Mouse (Mus musculus) 416B (cell line): ENCODE measurements around the gene Six2.

Experiments
- DNase-seq: peaks from one replicate; pipeline ENCODE4 v3.0.0; 2011; ENCODE audit warnings: low read depth

Six2 gene

GRCm38 (mm10) chr17:85688236-85688910 lies at the start of gene Six2:
Six2 (minus strand) TSS chr17:85688274.
- no peak for DNase-seq

GRCm38 (mm10) chr17:85737090-85737780 lies 49.2 kb upstream of the Six2 start:
- no peak for DNase-seq

- DNase-seq, result no peak
Measured at GRCm38 (mm10) chr17:85731329-85731728, 43.3 kb upstream of the Six2 start.

- DNase-seq, result no peak
Measured at GRCm38 (mm10) chr17:85730231-85731015, 42.3 kb upstream of the Six2 start.

- no peak for DNase-seq
Measured at GRCm38 (mm10) chr17:85728071-85728718, 40.1 kb upstream of the Six2 start.

- DNase-seq, result no peak
Measured at GRCm38 (mm10) chr17:85725988-85726387, 37.9 kb upstream of the Six2 start.

DNA sequence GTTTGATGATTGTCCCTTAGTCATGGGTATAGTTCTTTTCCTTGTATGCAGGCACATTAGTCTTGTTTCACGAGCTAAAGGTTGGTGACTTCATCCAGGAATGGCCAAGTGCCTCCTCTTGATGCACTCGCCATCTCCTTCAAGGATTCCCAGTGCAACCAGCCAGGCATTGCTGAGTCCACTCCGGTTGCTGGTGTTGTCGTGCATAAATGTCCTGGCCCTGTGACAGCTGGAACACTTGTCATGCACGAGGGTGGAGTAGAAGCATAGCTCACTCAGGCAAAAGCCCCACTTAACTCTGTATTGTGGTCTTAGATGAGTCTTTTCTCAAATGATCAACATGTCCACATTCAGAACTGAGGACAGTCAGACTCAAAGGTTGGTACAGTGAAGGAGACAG lies 35.1 kb upstream of the Six2 start:
- no peak for DNase-seq

GRCm38 (mm10) chr17:85717266-85717665 lies 29.2 kb upstream of the Six2 start:
- DNase-seq, result no peak

DNA sequence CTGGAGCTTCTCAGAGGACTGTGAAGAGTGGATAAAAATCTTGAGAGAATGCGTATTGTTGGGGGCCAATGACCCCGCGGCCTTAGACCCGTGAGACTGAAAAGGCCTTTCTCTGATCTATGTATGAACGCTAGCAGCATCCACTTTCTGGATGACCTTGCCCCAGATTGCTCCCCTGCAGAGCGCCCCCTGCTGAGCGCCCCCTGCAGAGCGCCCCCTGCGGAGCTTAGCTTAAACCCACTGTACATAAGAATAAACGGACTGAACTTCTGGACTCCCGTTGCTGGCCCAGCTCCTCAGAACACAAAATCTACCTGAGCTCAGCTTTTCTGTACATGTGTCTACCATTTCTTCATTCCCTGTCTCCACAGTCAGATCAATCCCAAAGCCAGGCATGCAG lies 27.7 kb upstream of the Six2 start:
- DNase-seq, result no peak

- no peak for DNase-seq
Measured at GRCm38 (mm10) chr17:85714370-85714769, 26.3 kb upstream of the Six2 start.

GRCm38 (mm10) chr17:85712874-85713273 lies 24.8 kb upstream of the Six2 start:
- no peak for DNase-seq

- no peak for DNase-seq
Measured at GRCm38 (mm10) chr17:85704369-85705260, 16.5 kb upstream of the Six2 start.

DNA sequence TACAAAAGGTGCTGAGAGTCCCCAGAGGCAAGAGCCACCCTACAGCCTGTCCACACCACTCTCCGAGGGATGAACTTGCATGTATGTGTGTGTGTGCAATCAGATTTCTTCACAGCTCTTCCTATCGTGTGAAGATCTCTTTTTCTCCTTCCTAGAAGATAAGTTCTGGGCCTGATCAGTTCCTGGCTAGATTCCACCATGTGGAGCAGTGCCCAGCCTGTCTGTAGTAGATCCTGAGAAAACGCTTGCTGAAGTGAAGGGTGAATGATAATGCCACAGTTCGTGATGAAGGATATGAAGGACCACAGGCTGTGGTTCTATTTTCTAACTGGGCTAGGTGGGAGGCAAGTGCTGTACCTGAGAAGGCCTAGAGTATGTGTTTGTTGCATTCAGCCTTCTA lies 12.0 kb upstream of the Six2 start:
- DNase-seq, result no peak

GRCm38 (mm10) chr17:85698643-85699042 lies 10.6 kb upstream of the Six2 start:
- DNase-seq, result no peak

DNA sequence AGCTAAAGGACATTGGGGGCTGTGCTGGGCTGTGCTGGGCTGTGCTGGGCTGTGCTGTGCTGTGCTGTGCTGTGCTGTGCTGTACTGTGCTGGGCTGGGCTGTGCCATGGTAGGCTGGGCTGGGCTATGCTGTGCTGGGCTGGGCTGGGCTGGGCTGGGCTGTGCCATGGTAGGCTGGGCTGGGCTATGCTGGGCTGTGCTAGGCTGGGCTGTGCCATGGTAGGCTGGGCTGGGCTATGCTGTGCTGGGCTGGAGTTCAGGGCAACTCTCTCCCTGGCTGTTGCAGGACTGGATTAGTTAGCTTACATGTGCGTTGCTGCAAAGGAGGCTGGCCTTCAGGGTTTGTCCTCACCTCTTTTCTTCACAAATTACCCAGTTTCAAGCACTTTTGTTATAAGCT lies 9.9 kb upstream of the Six2 start:
- DNase-seq, result no peak

- DNase-seq, result no peak
Measured at GRCm38 (mm10) chr17:85694499-85694898, 6.4 kb upstream of the Six2 start.

GRCm38 (mm10) chr17:85693101-85693500 lies 5.0 kb upstream of the Six2 start:
- no peak for DNase-seq

- DNase-seq, result no peak
Measured at GRCm38 (mm10) chr17:85692594-85692993, 4.5 kb upstream of the Six2 start.

GRCm38 (mm10) chr17:85691701-85692536 lies 3.8 kb upstream of the Six2 start:
- DNase-seq, result no peak

DNA sequence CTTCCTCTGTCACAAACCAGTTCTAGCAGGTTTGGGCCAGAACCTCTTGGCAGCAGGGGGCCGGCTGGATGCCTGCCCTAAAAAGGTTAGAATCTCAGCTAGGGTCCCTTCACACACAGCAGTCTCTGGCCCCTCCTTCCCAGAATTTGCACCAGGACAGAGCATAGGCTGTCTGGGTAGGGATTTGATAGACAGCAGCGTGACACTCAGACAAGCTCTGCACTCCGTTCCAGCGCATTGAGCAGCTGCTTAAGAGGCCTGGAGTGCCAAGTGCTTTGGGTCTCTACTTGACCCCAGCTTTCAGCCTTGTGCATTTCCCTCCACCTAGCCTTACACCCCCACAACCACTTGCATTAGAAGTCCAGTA lies 2.9 kb upstream of the Six2 start:
- DNase-seq, result no peak
